In genomic region chr1:46892752-46893151, GRCm38 (mm10) we compare ENCODE assay signal across 8 mouse cellular contexts. TPM values are rescaled to one million over a fixed set of nuclear protein-coding genes. Genes with fewer than 3 reads are reported as not detected.
DNase-seq lines count a peak whose midpoint lies in the region; ATAC-seq and TF ChIP-seq lines count a peak whose summit lies in the region.

Gene Slc39a10, minus strand, starts transcription at chr1:46892852.

- WGBS in heart, embryonic 12.5 days, result 67% methylated on average over 3 of the region's 3 CpGs
- WGBS in limb, embryonic 11.5 days, result 57% methylated on average over 3 of the region's 3 CpGs

- H3K9ac ChIP-seq in heart, embryonic 12.5 days, result no peak within 1 kb of the TSS
- H3K9ac ChIP-seq in limb, embryonic 11.5 days (ENCODE audit: low read length), result no peak within 1 kb of the TSS

- in situ Hi-C loops in Patski (cut with MboI; ENCODE audit: low pct_unique_long_range_greater_than_20kb), result no loop called here

- DNase-seq in heart, postnatal 36 days, result no peak
- DNase-seq in Patski (ENCODE audit: low read depth, low spot score), result no peak
- no peak for DNase-seq in limb, embryonic 11.5 days (ENCODE audit: low spot score)
- DNase-seq in spleen, postnatal 10 days (ENCODE audit: low spot score in 2 of 2), result no peak
- DNase-seq in urinary bladder, postnatal 10 days (ENCODE audit: low spot score), result no peak
- no peak for DNase-seq in right cerebral cortex, postnatal 14 days

- intact Hi-C loops in heart, postnatal 36 days (cut with DNase I), result no loop called here

- CTCF ChIA-PET in Patski (lab: Charles Lee), result no interaction called here

- H3K9me3 ChIP-seq in heart, embryonic 12.5 days (replicated peaks), result no peaks in the 10 kb centered on the region
- H3K9me3 ChIP-seq in limb, embryonic 11.5 days (ENCODE audit: control insufficient read depth, low read length), result no peaks in the 10 kb centered on the region

- H3K36me3 ChIP-seq in heart, embryonic 12.5 days, result no peaks in the 10 kb centered on the region
- no peaks in the 10 kb centered on the region for H3K36me3 ChIP-seq in limb, embryonic 11.5 days (ENCODE audit: control insufficient read depth, insufficient read depth, low read length)

- H3K4me3 ChIP-seq in heart, embryonic 12.5 days, result no peak within 1 kb of the TSS
- no peak within 1 kb of the TSS for H3K4me3 ChIP-seq in limb, embryonic 11.5 days (ENCODE audit: low read depth, low read length)

- peaks cover 18% of the 10 kb centered on the region for H3K4me1 ChIP-seq in heart, embryonic 12.5 days (replicated peaks)
- 0 out of 2 replicates have a peak, but pooled peaks cover 2% of the 10 kb centered on the region for H3K4me1 ChIP-seq in limb, embryonic 11.5 days (ENCODE audit: control insufficient read depth, insufficient read depth, low read length)

- no peak for TF ChIP-seq CTCF in Patski (IDR thresholded peaks at IDR 0.05)

- ATAC-seq in heart, embryonic 12.5 days (ENCODE audit: insufficient number of reproducible peaks, low FRiP score), result no peak
- ATAC-seq in Patski, result no peak
- ATAC-seq in granulocyte monocyte progenitor cell, adult 5-6 weeks (replicated peaks; ENCODE audit: poor library complexity, severe bottlenecking), result no peak
- ATAC-seq in limb, embryonic 11.5 days (ENCODE audit: insufficient number of reproducible peaks, low FRiP score, low TSS enrichment, low read depth), result no peak

- no peak within 1 kb of the TSS for H3K4me2 ChIP-seq in heart, embryonic 12.5 days
- no peak within 1 kb of the TSS for H3K4me2 ChIP-seq in limb, embryonic 11.5 days (ENCODE audit: low read depth, severe bottlenecking)

- POLR2A ChIA-PET in Patski (lab: Charles Lee), result no interaction called here

- no peak within 1 kb of the TSS for H3K27ac ChIP-seq in heart, embryonic 12.5 days (ENCODE audit: poor library complexity, severe bottlenecking)
- no peak within 1 kb of the TSS for H3K27ac ChIP-seq in limb, embryonic 11.5 days (replicated peaks; ENCODE audit: low read depth, low read length)

- H3K27me3 ChIP-seq in heart, embryonic 12.5 days (replicated peaks), result no peaks in the 10 kb centered on the region
- no peaks in the 10 kb centered on the region for H3K27me3 ChIP-seq in Patski
- H3K27me3 ChIP-seq in limb, embryonic 11.5 days (ENCODE audit: control insufficient read depth, insufficient read depth, low read length), result no peaks in the 10 kb centered on the region

RNA-seq across cellular contexts. Expression of gene Slc39a10, which starts in this region (rescaled TPM):
- polyA plus RNA-seq in heart, embryonic 12.5 days (2016; fragmentation: Nextera tagmentation; extraction: Ambion mirVana), result 38.7 and 41.8 TPM in 2 replicates
- total RNA-seq in heart, postnatal 36 days (2021), result 1 to 10 TPM; 7.0 to 8.8 TPM
- 49.4 TPM for polyA plus RNA-seq in Patski (2021)
- 12.3 and 12.5 TPM in 2 replicates for total RNA-seq in granulocyte monocyte progenitor cell, adult 5-6 weeks (2014; fragmentation: Nextera tagmentation)
- 13.4 and 21.1 TPM in 2 replicates for total RNA-seq in granulocyte monocyte progenitor cell, adult 5-6 weeks (2017)
- polyA plus RNA-seq in limb, embryonic 11.5 days (2014; fragmentation: Nextera tagmentation; extraction: Ambion mirVana), result 68.5 and 73.7 TPM in 2 replicates
